Mouse (Mus musculus) adrenal gland, adult 8-10 months (tissue): ENCODE data around the gene Ephb1. TPM values are rescaled to one million over a fixed set of nuclear protein-coding genes. Genes with fewer than 3 reads are reported as not detected.

Experiments
- DNase-seq: peaks from one replicate; pipeline ENCODE4 v3.0.0; 2022
- total RNA-seq, 4 experiments: library from RNA; stranded (reverse); gene quantifications; 2 replicates each; pipeline ENCODE4 v1.2.4; 2022

Ephb1 gene
- total RNA-seq, 4 experiments from 2014 or later: 1.2 to 3.1 (median 2.0) TPM

DNA sequence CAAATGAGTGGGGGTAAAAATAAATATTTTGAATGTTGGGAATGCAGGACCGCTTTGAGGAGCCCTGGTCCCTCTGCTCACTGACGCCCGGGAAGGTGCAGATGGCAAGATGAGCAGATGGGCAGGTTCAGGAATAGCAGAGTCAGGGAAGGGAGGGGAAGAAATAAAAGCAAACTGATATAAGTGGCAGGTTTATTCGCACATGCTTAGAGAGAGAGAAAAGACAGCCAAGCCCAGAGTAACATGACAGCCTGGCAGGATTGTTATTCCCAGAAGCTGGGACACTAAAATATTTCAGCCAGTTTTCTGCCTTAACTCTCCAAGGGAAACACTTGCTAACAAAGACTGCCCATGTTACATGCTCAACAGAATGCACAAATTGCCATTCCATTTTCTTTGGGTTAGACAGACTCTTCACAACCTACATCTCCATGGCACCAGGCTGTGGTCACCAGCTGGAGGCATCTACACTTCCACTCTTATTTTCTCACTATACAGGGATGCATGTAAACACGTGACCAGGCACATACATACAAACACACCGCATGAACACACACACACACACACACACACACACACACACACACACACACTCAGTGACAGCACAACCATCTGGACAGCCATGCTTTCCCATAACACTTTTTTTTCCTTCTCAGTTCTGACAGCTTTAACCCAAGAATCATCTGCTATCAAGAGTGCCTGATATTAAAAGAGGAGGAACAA, 315.3 kb downstream of the Ephb1 start:
- no peak for DNase-seq

DNA sequence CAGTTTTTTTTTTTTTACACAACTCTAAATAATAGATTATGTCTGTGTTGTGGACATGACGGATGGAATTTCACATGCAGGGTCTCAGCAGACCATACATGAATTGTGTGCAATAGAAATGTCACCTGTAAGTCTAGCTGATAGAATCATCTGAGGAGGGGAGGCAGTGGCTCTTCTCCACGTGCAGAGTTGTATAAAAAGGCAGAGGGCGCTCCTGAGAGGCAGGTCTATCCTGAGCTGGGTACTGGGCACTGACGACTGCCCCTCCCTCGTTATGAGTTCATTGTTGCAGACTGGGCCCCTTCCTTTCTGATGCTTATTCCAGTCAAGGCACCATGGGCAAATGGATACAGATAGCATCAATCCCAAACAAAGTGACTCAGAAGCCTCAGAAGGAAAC, 318.4 kb downstream of the Ephb1 start:
- DNase-seq: no peak

DNA sequence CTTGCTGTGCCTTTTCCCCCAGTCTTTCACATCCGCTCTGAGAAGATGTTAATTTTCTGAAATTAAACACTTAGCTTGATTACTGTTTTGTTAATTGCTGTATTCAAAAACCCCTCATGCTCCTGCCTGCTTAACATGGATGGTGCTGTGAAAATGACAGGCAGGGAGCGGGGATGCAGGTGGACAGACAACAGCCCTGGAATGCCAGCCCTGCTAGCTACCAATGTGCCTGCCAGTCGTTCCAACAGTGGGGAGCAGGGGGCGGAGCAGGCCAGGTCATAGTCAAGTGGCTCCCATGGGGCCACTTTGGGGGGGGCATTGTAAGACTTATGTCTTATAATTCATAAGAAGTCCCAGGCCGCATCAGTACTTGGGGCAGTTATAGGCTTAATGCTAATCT, 321.3 kb downstream of the Ephb1 start:
- DNase-seq: no peak

DNA sequence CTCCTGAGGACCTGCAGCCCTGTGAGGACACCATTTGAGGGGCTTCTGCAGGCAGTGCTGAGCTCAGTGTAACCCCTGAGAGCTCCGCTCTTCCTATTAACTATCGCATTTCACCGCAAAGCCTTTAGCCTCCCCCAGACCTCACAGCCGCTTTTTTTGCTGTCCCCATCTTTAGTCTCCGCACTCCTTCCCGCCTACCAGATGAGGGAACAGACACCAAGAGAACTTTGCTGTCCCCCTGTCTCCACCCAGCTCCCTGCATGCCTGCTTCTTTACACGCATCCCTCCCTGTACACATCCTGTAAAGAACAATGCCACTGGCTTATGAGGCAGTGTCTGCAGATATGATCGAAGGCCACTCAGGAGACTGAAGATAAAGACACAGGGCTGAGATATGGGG, 322.1 kb downstream of the Ephb1 start:
- DNase-seq: no peak

DNA sequence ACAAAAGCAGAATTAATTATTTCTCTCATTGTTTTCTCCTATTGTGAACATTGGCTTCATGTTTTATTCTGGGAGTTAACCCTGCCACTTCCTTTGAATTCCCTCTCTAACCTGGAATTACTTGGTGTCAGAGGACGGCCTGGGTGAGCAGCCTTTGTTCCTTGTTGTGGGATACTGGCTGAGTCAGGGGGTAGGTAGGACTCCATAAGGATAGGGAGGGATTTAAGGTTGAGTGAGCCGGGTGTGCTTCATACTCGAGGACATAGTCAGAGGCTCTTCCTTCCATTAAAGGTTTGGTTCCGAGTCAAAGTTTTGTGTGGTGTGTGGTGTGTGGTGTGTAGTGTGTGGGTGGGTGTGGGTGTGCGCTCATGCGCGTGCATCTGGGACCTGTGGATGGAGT, 324.8 kb downstream of the Ephb1 start:
- no peak for DNase-seq

DNA sequence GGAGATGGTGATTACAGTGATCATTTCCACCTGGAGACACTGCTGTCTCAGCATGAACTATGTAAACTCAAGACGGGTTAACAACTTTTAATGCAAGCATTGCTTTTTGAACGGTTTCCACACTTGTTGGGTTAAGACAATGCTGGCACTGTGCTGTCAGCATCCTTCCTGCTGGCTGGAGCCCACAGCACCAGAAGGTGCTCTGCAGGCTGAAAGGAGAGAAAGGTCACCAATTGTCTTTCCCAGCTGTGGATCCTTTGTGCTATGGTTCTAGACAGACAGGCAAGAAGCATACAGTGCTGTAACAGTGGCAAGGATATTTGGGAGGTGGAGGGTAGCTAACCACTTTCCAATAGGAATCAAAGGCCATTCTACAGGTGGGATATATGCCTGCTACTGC, 328.4 kb downstream of the Ephb1 start:
- DNase-seq: no peak

DNA sequence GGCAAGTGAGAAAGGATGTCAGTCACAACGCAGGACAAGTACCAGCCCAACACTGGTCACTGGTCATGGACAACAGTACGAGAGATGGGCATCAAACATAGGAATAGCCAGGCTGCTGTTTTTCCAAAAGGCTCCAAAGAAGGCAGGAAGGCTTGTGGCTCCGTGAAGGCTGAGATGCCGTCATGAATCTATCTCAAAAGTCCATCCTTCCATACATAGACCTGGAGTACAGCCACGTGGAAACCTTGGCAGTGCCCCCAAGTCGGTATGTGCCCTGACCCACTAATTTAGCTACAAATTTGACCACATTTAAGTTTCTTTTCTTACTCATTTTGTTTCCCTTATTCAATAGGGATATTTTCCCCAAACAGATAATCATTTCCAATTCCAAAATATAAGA, 329.4 kb downstream of the Ephb1 start:
- no peak for DNase-seq

DNA sequence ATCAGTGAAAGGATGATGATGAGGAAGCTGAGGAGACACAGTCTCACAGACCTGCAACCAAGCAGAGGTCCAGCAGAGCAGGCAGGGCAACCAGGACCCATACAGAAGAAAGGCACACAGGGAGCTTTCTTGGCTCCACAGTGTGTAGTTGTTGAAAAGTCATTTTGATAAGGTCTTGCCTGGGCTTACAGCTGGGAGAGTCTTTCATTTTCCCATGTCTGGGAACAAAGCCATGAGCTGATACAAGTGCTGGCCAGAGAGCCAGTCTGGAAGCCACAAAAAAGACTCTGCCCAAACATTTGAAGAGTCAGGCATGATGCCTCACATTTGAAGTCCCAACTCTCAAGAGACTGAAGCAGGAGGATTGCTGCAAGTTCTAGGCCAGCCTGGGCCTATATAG, 339.0 kb downstream of the Ephb1 start:
- no peak for DNase-seq

DNA sequence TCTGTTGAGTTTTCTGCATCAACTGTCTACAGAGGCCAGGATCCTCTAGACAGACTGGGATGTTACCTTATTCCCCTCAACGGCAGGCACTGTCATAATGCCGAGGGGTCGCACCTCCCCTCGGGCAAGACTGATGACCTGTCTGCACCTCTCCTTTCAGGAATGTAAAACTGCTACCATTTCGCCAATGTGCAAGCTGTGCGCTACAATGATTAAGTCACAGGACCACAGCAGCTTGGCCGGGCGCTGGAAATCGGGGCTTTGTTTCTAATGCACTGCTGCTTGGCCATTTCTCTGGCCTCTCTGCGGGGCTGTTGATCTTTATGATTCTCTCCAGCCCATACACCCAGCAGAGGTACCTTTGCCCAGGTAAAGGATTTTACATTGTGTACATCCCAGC, 346.8 kb downstream of the Ephb1 start:
- no peak for DNase-seq

DNA sequence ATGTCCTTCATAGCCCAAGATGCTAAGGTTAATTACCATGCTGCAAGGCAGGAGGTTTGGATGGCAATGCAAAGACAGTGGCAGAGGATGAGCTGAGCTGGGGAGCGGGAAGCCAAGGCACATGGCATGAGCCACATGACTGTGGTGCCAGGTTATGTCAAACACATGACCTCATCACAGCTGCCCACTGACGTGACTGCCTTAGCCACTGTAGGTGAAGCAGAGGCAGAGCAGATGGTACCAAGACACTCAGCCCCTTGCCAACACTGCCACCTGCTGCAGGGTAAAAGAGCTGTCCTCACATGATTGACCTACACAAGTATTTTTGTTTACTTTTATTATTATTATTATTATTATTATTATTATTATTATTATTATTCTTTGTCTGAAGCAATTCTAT, 348.0 kb downstream of the Ephb1 start:
- peak; percentile 17 for DNase-seq

DNA sequence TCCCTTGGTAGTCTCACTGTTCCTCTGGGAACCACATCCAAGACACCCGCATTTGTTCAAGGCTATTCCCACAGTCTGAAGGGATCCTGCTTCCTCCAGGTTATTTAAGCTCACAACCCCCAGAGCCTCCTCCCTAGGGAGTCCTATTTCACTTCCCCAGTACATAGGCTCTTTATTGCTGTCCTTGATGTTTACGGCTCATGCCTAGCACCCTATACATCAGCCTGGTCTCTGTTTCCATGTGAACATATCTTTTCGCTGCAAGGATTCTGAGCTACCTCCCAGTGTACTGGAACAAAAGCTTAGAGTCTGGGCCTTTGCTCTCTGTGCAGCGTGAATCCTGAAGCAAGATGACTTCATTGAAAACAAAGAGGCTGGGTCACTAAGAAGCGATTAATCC, 351.6 kb downstream of the Ephb1 start:
- no peak for DNase-seq

DNA sequence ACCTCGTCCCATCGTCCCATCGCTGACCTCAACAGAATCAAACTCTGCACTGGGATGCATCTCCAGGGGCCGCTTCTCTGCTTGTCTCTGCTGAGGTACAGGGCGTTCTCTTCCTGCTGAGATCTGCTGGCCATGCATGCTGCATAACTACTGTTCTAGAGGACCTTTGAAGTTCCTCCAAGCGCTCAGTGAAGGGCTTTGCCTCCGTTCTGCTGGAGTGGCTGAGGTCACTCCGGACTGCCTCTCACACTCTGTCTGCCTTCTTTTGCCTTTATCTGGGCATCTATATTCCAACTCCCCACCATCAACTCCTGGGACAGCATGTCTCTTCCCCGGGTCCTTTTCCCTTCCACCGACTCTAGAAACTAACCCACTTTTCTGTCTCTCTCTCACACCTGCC, 352.3 kb downstream of the Ephb1 start:
- no peak for DNase-seq

DNA sequence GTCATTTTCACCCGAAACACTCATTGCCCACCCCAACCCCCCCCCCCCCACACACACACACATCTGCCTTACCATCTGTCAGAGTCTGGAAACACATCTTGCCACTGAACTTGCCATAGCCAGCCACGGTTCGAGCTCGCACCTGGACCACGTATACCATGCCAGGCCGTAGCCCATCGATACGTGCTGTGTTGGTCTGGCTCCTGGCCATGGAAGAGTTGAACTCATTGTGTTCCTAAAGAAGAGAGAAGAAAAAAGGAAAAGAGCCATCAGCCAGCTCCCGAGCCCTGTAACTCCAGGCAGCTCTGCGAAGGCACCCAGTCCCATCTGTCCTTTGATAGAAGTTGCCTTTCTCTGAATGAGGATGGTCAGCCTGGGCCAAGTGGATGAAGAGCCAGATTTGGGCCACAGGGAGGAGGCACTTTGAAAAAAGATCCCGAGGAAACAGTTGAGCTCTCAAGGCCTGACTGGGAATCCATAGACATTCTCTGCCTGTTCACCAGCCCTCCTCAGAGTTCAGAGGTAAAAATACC, 352.8 kb downstream of the Ephb1 start:
- DNase-seq: no peak

DNA sequence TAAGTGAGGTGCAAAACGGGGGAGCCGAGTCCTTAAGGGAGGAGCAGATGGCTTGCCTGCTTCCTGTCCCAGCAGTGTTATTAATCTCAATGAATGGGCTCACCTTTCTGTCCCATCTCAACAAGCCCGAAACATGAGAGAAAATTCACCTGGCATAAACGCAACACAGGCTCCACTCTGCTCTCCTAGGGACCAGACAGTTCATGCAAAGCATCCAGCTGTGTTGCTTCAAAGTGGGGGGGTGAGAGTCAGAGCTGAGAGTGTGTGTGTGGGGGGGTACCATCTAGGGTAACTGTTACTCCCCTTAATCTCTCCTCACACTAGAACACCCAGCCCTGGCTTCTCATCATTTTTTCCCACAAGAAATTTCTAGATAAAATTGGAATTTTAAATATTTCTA, 354.8 kb downstream of the Ephb1 start:
- DNase-seq: no peak

DNA sequence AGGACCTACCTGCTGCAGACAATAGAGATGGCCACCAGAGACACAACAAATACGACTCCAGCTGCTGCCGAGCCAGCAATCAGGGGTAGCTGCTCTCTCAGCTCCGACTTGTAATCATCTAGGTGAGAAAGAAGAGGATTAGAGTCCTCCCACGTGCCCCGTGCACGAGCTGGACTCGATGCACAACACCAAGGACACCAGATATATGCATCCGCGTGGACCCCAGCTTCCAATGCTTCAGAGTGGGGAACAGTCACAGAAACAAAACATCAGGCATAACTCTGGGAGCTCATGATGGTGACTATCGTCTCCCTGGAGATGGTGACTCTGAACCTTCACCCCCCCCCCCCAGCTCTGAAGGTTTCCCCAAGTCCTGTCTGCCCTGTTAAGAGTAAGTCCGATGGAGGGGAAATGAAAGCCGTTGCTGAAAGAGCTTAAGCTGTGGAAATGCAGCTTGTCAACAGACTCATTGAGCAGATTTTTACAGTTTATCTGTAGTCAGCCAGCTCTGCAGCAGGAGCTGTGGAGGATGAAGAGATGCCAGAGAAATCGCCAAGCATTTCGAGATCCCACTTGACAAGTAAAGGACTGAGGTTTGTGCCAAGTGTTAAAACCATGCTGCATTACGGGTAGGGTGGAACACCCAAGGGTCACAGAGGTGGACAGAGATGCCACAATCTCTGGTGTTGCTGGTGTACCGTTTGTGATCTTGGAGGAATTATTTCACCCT, 357.6 kb downstream of the Ephb1 start:
- no peak for DNase-seq

DNA sequence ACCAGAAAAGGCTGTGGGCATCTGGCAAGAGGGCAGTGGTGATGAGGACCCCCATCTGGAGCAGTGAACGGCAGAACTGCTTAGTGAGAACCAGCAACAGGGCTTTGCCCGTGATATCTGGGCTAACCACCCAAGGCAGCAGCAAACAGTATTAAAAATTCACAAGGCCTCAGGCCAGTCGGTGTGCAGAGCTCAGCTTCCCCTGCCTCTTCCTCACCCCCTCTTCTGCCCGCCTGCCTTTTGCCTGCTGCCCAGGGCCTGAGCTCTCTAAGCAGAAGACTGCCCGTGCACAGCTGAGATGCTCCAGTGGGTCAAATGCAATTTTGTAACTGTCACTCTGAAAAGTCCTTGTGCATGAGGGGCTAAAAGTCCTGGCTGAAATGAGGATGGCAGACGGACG, 358.3 kb downstream of the Ephb1 start:
- DNase-seq: no peak

DNA sequence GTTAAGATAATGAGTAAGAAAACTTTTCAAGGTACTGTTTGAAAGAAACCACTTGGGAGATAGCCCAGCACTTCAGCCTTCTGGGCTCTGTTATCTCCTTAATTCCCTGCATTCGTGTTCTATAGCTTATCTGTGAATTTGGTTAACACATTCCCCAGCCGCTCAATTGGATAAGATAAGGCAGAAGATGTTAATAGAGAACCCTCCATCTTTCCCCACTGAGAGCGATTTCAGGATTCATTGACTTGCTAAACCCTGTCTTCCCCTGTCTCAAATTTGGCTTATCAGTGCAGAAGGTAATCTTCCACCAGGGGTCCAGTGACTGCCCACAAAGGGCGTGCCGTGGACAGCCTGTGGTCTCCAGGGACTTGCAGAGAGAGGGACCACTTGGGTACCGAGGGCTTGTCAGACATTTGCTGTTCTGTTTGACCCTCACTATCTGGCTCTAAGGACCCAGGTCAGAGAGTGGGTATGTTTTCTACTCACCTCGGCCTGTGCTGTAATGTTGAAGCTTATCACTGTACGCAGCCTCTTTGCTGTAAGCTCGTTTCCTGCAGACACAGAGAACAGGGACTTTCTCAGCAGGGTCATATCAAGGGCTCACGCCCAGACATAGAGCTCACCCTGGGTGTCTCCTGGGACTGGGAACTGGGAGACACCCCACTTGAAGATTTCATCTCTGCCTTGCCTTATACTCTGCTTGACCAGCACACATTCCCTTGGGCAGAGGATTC, 358.9 kb downstream of the Ephb1 start:
- DNase-seq: no peak

DNA sequence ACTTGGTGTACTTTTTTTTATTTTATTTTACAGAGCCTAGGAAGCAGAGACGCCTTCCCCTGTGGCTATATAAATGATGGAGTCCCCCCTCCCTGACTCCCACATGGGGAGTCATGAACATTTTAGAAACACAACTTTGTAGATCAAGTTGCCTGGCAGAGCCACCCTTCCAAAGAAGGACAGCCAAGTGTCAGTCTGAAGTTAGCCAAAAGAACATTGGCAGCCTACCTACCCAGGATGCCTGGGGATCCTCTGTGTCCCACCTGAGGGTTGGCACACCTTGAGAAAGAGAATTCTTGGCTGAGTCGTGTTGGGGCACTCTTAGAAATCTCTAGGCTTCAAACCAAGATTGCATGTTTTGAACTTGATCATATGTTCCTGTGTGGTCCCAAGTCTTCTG, 360.4 kb downstream of the Ephb1 start:
- no peak for DNase-seq

DNA sequence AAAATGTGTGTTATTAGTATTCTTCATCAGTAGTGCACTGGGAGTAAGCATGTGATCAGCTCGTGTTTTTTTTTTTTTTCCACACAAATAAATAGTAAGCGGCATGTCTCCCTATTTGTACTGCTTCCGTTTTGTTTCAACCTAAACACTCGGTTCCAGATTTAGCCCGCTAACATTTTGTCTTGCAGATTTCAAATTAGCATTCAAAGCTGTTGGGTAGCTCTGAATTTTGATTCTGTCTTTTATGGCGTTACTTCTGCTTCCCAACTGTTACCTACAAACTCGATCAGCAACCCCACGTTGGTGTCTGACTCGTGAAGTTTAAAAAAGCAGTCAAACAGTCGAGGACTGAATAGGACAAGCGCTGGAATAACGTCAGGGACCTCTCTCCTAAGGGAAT, 363.7 kb downstream of the Ephb1 start:
- DNase-seq: no peak

DNA sequence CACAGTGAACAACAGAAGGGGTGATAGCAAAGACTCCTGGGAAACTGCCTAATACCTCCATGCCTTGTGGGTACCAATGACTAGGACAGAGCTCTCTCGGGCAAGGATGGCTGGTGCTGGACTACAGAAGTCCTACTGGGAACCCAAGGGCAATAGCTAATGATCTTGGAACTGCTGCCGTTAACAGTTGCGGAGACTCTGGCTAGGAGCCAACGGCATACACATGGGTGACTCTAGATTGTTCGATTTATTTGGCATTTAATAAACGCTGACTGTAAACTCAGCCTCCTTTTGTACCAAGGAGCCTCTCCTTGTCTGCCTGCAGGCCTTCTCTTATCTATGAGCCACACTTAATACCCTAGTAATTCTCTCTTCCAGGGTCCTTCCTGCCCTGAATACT, 364.5 kb downstream of the Ephb1 start:
- no peak for DNase-seq

DNA sequence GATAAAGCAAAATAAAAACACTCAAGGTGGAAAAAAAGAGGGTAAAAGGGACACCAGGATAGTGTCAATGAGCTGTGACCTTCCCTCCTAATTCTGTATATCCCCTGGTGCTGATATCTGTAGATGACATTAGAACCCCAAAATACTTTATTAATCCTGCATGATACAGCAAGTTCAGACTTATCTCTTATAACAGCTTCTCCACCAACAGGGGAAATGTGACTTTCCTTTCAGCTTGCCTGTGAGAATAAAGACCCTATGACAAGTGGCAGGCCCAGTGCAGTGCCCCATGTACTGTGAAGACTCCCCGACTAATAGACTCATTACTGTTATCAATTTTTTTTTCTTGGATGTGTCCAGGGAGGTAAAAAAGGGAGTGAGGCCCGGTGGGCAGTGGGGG, 367.6 kb downstream of the Ephb1 start:
- DNase-seq: no peak

DNA sequence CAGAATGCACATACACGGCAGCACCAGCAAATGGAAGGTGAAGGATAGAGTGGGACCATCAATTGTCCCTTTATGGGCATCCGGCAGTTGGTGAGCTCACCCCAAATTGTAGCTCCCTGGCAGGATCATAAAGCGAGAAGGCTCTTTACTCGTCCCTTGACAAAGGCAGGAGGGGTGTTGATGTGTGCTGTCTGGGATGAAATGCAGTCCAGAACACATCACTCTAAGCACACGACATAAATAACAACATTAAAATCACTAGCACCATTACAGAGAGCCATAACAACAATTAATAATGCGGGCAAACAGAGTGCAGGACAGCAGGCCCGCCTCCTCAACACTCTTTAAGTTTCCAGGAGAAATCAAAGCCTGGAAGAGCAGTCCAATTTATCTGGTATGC, 372.1 kb downstream of the Ephb1 start:
- no peak for DNase-seq

DNA sequence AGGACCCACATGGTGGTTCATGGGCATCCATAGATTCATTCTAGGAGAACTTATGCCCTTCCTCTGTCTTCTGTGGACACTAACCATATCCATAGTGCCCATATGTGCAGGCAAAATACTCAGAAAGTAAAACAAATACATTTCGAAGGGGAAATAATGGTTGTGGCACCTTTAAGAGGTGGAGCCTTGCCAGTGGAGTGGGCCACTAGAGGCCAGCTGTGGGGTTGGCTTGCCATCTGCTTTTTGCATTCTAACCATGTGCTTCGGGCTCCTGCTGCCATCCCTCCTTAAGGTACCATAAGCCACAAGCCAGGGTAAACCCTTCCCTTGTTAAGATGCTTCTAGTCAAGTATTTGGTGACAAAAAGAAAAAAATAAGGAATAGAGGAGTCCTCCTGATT, 373.3 kb downstream of the Ephb1 start:
- no peak for DNase-seq
